Mouse (Mus musculus): ENCODE data around the gene Pdzph1. TPM values are rescaled to one million over a fixed set of nuclear protein-coding genes. Genes with fewer than 3 reads are reported as not detected.

Gene Pdzph1
- polyA plus RNA-seq, 1 experiment = not detected

DNA sequence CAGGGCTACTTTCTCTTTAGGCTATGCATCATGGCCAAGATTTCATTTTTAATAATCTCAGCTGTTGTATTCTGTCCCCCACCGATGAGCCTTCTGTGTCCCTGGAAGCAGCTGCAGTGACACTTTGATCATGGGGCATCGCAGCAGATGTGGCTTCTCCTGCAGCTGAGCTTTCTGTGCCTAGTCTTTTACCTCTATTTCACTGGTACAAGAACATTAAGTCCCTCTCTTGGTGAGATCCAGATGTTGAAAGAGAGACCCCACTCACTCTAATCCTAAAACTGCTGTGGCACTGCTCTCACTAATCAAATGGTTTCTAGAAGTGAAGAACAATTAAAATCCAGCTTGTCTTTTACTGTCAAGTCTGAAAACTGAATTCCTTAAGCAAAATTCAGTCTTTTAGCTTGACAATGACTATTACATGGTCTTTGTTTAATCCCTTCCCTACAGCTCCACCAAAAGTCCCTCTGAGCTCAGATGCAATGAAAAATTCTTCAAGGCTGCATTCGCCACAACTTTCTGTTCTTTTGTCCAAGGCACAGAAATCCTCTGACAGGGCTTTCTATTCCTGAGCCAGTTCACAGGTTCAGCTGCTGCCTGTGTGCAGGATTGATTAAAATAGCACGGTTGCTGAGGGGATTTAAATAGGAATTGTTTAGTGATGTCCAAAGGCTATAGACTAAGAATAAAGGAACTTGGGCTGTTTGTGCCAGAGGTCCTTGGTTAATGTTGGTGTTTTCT lies 101.1 kb downstream of the Pdzph1 start:
- no peaks in the 10 kb centered on the region for H3K4me1 ChIP-seq (ENCODE audit: control insufficient read depth, insufficient read depth, low read length)
- H3K27ac ChIP-seq (ENCODE audit: insufficient read depth, low read depth, low read length) = no peak overlapping the region
- H3K4me3 ChIP-seq (ENCODE audit: insufficient read depth, low read length) = no peak overlapping the region
- TF ChIP-seq CTCF (IDR thresholded peaks at IDR 0.05; ENCODE audit: low read depth, low read length) = no peak
- TF ChIP-seq POLR2A (IDR thresholded peaks at IDR 0.05; ENCODE audit: borderline replicate concordance, low read depth, low read length) = no peak

- TF ChIP-seq CTCF (IDR thresholded peaks at IDR 0.05; ENCODE audit: low read depth, low read length) (no peak), POLR2A (IDR thresholded peaks at IDR 0.05; ENCODE audit: borderline replicate concordance, low read depth, low read length) (no peak)
- no peaks in the 10 kb centered on the region for H3K4me1 ChIP-seq (ENCODE audit: control insufficient read depth, insufficient read depth, low read length)
- H3K27ac ChIP-seq (ENCODE audit: insufficient read depth, low read depth, low read length) = no peak overlapping the region
- no peak overlapping the region for H3K4me3 ChIP-seq (ENCODE audit: insufficient read depth, low read length)
These were observed 106.8 kb downstream of the Pdzph1 start for GRCm38 (mm10) chr17:58884393-58884792.

- TF ChIP-seq CTCF (IDR thresholded peaks at IDR 0.05; ENCODE audit: low read depth, low read length) = no peak
- TF ChIP-seq POLR2A (IDR thresholded peaks at IDR 0.05; ENCODE audit: borderline replicate concordance, low read depth, low read length) = no peak
- no peaks in the 10 kb centered on the region for H3K4me1 ChIP-seq (ENCODE audit: control insufficient read depth, insufficient read depth, low read length)
These were observed 117.8 kb downstream of the Pdzph1 start for GRCm38 (mm10) chr17:58873356-58873755.

DNA sequence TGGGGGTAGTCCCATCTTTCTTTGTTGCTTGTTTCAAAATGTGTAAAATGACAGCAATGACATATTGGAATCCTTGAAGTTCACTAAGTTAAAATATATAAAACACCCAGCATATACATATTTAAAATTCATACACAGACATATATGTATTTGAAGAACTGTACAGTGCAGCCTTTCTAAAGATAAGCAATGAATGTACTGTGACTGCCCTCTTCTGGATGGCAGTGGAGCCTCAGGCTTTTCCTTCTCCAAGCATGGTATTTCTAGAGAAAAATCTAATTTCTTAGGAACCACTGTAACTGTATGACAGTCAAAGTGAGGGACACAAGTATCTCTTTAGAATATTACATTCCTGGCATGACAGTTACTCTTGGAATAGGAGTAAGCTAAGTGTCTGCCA lies 120.4 kb downstream of the Pdzph1 start:
- H3K27ac ChIP-seq (ENCODE audit: insufficient read depth, low read depth, low read length) = no peak overlapping the region
- no peak overlapping the region for H3K4me3 ChIP-seq (ENCODE audit: insufficient read depth, low read length)
- no peaks in the 10 kb centered on the region for H3K4me1 ChIP-seq (ENCODE audit: control insufficient read depth, insufficient read depth, low read length)
- no peak for TF ChIP-seq CTCF (IDR thresholded peaks at IDR 0.05; ENCODE audit: low read depth, low read length)
- no peak for TF ChIP-seq POLR2A (IDR thresholded peaks at IDR 0.05; ENCODE audit: borderline replicate concordance, low read depth, low read length)

More at GRCm38 (mm10) chr17:58873356-58873755, 117.8 kb downstream of the Pdzph1 start:
- no peak overlapping the region for H3K4me3 ChIP-seq (ENCODE audit: insufficient read depth, low read length)
- H3K27ac ChIP-seq (ENCODE audit: insufficient read depth, low read depth, low read length) = no peak overlapping the region

Other genes starting within 250 kb of the Pdzph1 start
- 0.96 and 1.4 TPM in 2 replicates for gene Nudt12, start 22.0 kb upstream of the Pdzph1 start, polyA plus RNA-seq (2012; ENCODE audit: insufficient read depth, insufficient read length, missing spikeins)